Mouse (Mus musculus) adrenal gland, adult 8-10 months (tissue): ENCODE measurements around the gene Ghdc. TPM values are rescaled to one million over a fixed set of nuclear protein-coding genes. Genes with fewer than 3 reads are reported as not detected.
A peak's percentile ranks its signal among the peaks of the same experiment; 100 is the strongest.

Experiments
- DNase-seq: peaks from one replicate; pipeline ENCODE4 v3.0.0; 2022
- total RNA-seq, 4 experiments: library from RNA; stranded (reverse); gene quantifications; 2 replicates each; pipeline ENCODE4 v1.2.4; 2022

Gene Ghdc
- total RNA-seq, 4 experiments from 2014 or later, result 23.1 to 26.4 (median 24.7) TPM

GRCm38 (mm10) chr11:100781763-100782475 lies 11.2 kb upstream of the Ghdc start:
- DNase-seq, result no peak

GRCm38 (mm10) chr11:100780247-100780646 lies 9.5 kb upstream of the Ghdc start:
- DNase-seq, result no peak

- DNase-seq, result no peak
Observed at GRCm38 (mm10) chr11:100778069-100778468, 7.3 kb upstream of the Ghdc start.

GRCm38 (mm10) chr11:100775921-100776320 lies 5.2 kb upstream of the Ghdc start:
- DNase-seq, result no peak

- DNase-seq, result no peak
Observed at GRCm38 (mm10) chr11:100774261-100774660, 3.5 kb upstream of the Ghdc start.

GRCm38 (mm10) chr11:100769980-100770379 lies 777 bp downstream of the Ghdc start:
- DNase-seq, result no peak

- DNase-seq, result no peak
Observed at GRCm38 (mm10) chr11:100767871-100768270, 2.9 kb downstream of the Ghdc start.

GRCm38 (mm10) chr11:100766726-100767125 lies 4.0 kb downstream of the Ghdc start:
- no peak for DNase-seq

- DNase-seq, result no peak
Observed at GRCm38 (mm10) chr11:100762831-100763230, 7.9 kb downstream of the Ghdc start, which contains the start of gene Hcrt. Gene Hcrt, minus strand, starts transcription at chr11:100762931.

- peak; percentile 82 for DNase-seq
Observed at GRCm38 (mm10) chr11:100761547-100762045, 9.2 kb downstream of the Ghdc start.

GRCm38 (mm10) chr11:100759611-100760233 lies 11.0 kb downstream of the Ghdc start, which contains the start of gene Kcnh4:
Gene Kcnh4, minus strand, starts transcription at chr11:100759942.
- DNase-seq, result peak; percentile 61

- DNase-seq, result no peak
Observed at GRCm38 (mm10) chr11:100758707-100759610, 11.8 kb downstream of the Ghdc start.

GRCm38 (mm10) chr11:100757566-100757965 lies 13.2 kb downstream of the Ghdc start:
- DNase-seq, result no peak

- no peak for DNase-seq
Observed at GRCm38 (mm10) chr11:100756476-100756875, 14.3 kb downstream of the Ghdc start.

- DNase-seq, result no peak
Observed at GRCm38 (mm10) chr11:100754693-100755057, 16.1 kb downstream of the Ghdc start.

GRCm38 (mm10) chr11:100754021-100754692 lies 16.6 kb downstream of the Ghdc start:
- no peak for DNase-seq

- DNase-seq, result no peak
Observed at GRCm38 (mm10) chr11:100752294-100752693, 18.5 kb downstream of the Ghdc start.

- no peak for DNase-seq
Observed at GRCm38 (mm10) chr11:100750127-100750526, 20.6 kb downstream of the Ghdc start.

- DNase-seq, result no peak
Observed at GRCm38 (mm10) chr11:100749469-100749868, 21.3 kb downstream of the Ghdc start.

GRCm38 (mm10) chr11:100748620-100749019 lies 22.1 kb downstream of the Ghdc start:
- no peak for DNase-seq

- no peak for DNase-seq
Observed at GRCm38 (mm10) chr11:100747114-100747513, 23.6 kb downstream of the Ghdc start.

GRCm38 (mm10) chr11:100746546-100746945 lies 24.2 kb downstream of the Ghdc start:
- no peak for DNase-seq
